36 mouse cellular contexts compared by ENCODE assay signal in genomic region chr8:9416189-9416588, GRCm38 (mm10).
"Had no signal": no experiment of that assay in that cellular context is flagged by ENCODE, and none has a peak within 500 bp of the region (broad histone marks: within the 10 kb centered on the region; RNA-seq: fewer than 3 reads in every experiment).

No protein-coding gene starts in this region.

- H3K9ac ChIP-seq: heart, embryonic 12.5 days; heart, embryonic 13.5 days; heart, embryonic 15.5 days; hindbrain, embryonic 12.5 days; hindbrain, embryonic 13.5 days; hindbrain, embryonic 14.5 days; hindbrain, embryonic 15.5 days; intestine, embryonic 15.5 days; kidney, embryonic 15.5 days had no signal

- H3K27me3 ChIP-seq: heart, embryonic 12.5 days; heart, embryonic 13.5 days; heart, embryonic 15.5 days; hindbrain, embryonic 12.5 days; hindbrain, embryonic 13.5 days; hindbrain, embryonic 15.5 days; intestine, embryonic 15.5 days; kidney, embryonic 15.5 days had no signal

- H3K9me3 ChIP-seq: heart, embryonic 10.5 days; heart, embryonic 12.5 days; heart, embryonic 13.5 days; heart, embryonic 15.5 days; hindbrain, embryonic 10.5 days; hindbrain, embryonic 12.5 days; hindbrain, embryonic 13.5 days; hindbrain, embryonic 15.5 days; intestine, embryonic 15.5 days; kidney, embryonic 15.5 days had no signal

- ATAC-seq: hindbrain, embryonic 16.5 days; hindbrain, postnatal 0 days; inflammation-experienced regulatory T-cells, adult 6 months; intestine, embryonic 15.5 days; intestine, embryonic 16.5 days; intestine, postnatal 0 days had no signal

- H3K36me3 ChIP-seq: heart, embryonic 10.5 days; heart, embryonic 12.5 days; heart, embryonic 13.5 days; heart, embryonic 15.5 days; hindbrain, embryonic 10.5 days; hindbrain, embryonic 12.5 days; hindbrain, embryonic 13.5 days; hindbrain, embryonic 15.5 days; intestine, embryonic 15.5 days; kidney, embryonic 15.5 days had no signal

- H3K4me3 ChIP-seq: heart, embryonic 10.5 days; heart, embryonic 12.5 days; heart, embryonic 13.5 days; heart, embryonic 15.5 days; hindbrain, embryonic 10.5 days; hindbrain, embryonic 12.5 days; hindbrain, embryonic 13.5 days; hindbrain, embryonic 15.5 days; intestine, embryonic 15.5 days; kidney, embryonic 15.5 days; layer of hippocampus, adult 2 months; left cerebral cortex, adult 2 months had no signal

- H3K4me2 ChIP-seq: heart, embryonic 11.5 days; heart, embryonic 12.5 days; heart, embryonic 13.5 days; heart, embryonic 15.5 days; hindbrain, embryonic 12.5 days; hindbrain, embryonic 13.5 days; hindbrain, embryonic 14.5 days; hindbrain, embryonic 15.5 days; intestine, embryonic 15.5 days; kidney, embryonic 15.5 days had no signal

- H3K27ac ChIP-seq: heart, embryonic 10.5 days; heart, embryonic 13.5 days; heart, embryonic 15.5 days; hindbrain, embryonic 10.5 days; hindbrain, embryonic 12.5 days; hindbrain, embryonic 13.5 days; hindbrain, embryonic 14.5 days; hindbrain, embryonic 15.5 days; hindbrain, postnatal 0 days; intestine, embryonic 15.5 days; kidney, embryonic 15.5 days; kidney, postnatal 0 days; layer of hippocampus, adult 2 months; left cerebral cortex, adult 2 months had no signal

- H3K4me1 ChIP-seq: heart, embryonic 10.5 days; heart, embryonic 15.5 days; hindbrain, embryonic 10.5 days; hindbrain, embryonic 12.5 days; hindbrain, embryonic 13.5 days; hindbrain, embryonic 15.5 days; intestine, embryonic 15.5 days; kidney, embryonic 15.5 days had no signal

- DNase-seq: heart, postnatal 10 days; heart, postnatal 14 days; heart, postnatal 36 days; heart, postnatal 4 days; kidney, adult 11 months; kidney, adult 18-20 months; kidney, adult 2 months; kidney, adult 8-10 months; kidney, adult 9 months; kidney, postnatal 10 days; kidney, postnatal 14 days; kidney, postnatal 25 days; kidney, postnatal 36 days; kidney, postnatal 4 days; layer of hippocampus, adult 9-11 months; layer of hippocampus, postnatal 36 days had no signal
